Mouse (Mus musculus) mouse trophoblast stem cell (cell line): Measurements from ENCODE around the gene Arpp21.

Experiments
- in situ Hi-C, 2 experiments: fragments of 300-500 bp; cut with MseI, MboI; formaldehyde crosslinking; loops; 2 replicates in 1 of 2; 3 replicates in 1 of 2; pipeline ENCODE4 v1.15.1; 2025

Arpp21 gene

DNA sequence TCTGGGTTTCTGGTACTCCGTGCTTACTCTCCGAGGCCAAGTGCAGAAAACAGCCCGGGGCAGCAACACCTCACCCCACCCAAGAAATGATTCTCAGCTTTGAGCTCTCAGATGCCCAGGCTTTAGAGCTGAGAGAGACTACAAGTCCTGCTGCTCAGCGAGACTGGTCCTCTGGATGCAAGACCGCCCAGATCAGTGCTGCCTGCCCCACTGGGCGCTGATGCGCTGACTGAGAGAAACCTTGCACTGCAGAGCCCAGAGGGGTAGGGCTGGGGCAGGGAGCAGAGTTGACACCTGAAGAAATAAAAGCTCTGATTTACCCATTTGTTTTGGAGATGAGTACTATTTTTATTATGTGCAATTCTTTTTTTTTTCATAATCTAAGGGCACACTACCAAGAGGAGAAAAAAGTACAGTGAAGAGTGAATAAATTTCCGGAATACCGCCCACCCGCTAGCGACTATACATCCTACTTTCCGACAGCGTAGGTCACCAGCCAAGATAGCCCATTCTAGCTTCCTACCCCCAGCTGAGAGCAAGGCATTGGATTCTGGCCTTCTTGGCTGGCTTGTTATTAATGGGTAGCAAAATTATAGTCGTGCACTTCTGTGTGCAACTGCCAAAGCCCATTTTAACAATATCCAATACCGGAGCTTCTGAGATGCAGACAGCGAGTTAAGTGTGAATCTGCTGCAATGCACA, at the start of gene Arpp21:
TSS of gene Arpp21 (minus strand) at position 243 of the 702 bp plus-strand sequence.
- in situ Hi-C loops = no loop called here

DNA sequence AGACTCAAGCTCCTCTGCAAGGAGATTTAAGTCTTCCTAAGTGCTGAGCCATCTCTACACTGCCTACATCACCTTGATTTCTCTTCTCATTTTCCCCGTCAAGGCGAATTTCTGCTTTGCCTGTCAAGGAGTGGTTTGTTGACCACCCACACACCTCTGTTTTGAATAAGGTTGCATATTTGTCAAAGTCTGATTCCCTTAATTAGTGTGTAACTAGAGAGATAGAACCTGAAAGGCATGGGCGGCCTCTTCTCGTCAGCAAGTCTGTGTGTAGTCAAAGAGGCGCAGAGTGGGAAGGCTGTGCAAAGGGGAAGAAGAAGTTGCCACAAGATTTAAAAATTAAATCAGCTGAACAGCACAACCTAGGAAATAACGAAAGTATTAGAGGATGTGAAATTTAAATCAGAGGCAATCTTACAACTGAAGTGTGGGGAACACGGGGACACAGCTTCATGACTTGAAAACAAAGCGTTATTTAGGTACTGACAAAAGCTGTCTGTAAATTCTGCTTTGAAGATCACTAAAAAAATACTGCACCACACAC, 36.8 kb upstream of the Arpp21 start:
- in situ Hi-C loops = no loop called here

DNA sequence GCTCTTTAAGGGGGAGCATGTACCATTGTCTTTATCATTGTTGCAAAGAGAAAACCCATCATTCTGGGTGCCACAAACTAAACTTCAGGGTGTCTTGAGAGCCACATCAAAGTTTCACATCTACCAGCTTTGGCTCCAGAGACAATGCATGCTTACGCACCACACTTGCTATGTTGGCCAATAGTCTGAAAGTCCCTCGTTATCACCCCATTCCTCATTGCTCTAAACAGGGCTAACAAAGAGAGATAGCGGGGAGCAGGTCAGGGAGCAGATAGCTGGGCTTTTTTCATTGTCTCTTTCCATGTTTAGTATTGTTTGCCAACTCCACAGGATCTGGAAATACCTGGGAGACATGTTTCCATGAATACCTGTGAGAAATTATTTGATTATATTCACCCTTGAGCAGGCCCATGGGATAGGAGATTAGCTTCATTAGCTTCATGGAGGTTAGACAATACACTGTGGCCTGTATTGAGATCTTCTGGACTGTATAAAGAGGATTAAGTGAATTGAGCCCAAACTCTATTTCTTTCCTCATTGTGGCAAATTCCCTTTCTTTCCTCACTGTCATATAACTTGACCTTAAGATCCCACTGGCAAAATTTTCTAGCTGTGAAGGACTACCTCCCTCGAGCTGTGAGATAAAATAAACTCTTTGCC, 29.4 kb upstream of the Arpp21 start:
- in situ Hi-C loops = no loop called here

DNA sequence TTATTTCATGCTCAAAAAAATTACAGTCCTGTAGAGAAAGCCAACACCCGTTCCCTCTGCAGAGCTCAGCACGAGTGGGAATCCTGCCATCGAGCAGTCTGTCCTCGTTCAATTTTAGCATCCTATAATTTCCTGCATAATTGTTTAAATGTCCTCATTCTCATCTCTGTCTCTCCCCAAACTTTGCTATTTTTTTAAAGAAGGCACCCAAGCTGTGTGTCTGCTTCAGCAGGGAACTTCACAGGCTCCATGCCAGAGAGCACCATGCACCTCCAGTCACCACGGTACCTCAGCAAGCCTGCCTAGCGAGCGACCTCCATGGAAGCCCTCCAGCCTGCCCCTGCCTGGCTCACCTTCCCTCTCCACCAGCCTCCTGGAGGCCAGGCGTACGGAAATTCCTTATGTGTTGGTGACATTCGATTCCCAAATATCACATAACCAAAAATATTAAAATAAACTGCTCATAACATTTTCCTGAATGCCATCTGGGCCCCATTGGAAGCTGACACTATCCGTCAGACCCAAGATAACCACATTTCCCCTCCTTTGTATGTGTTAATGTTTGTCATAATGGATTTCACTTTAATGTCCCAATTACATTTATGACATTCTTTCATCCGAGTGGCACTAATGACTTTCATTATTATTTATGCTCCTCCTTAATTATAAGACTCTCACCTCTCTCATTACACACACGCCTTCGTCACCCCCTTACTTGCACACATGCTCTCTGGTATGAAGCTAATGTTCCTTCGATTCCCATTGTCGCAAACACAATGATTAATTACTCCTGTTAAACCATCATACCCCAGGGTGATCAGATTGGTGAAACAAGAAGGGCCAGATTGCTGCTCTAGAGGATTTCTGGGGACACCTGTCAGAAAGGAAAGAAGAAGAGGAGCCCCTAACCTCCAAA, 26.5 kb upstream of the Arpp21 start:
- in situ Hi-C loops = no loop called here

DNA sequence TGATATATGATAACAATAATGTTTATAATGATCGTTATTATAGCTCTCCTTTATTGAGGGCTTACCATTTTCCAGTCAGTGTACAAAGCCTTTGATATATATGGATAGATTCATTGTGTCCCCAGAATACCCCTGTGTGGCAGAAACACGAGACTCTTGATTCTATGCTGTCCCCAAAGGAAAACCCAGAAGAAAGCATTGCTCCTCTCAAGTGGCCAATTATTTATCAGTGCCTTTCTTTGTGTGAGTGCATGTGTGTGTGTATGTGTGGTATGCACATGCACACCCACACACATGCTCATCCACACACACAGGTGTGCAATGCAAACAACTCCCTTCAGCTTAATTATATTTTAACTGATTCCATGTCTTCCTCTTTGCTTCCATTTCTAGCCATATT, 25.8 kb upstream of the Arpp21 start:
- in situ Hi-C loops = no loop called here

DNA sequence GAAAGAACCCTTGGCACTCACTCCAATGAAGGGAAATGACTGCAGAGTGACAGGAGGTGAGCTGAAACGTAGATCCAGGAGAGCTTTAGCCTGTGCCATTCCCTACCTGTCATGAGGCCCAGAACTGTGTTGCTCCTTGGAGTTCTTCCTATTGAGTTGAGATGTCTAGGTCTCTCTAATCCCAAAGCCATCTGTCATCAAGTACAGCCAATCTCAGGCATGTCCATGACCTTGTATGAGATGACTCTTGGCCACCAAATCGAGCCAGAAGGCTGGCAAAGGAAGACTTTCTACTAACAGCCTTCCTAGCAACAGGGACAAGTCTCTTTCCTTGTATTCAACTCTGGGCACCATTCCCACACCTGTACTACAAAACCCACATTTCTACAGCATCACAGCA, 25.0 kb upstream of the Arpp21 start:
- in situ Hi-C loops = no loop called here

DNA sequence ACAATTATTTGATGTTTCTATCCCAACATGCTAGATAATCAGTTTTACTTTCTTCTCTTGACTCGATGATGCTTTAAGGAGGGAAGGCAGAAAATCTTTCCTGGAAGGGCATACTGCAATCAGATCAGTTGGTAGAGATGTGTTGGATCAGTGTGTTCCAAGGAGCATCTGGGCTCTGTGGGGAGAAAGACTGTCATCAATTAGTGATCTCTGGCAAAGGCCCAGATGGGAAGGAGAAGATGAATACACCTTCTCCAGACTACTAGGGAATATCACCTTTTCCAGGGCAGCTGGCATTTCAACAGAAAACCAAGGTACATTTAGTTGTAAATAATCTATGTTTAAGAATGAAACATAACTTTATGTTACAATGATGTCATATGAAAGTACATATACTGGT, 22.8 kb upstream of the Arpp21 start:
- in situ Hi-C loops = no loop called here

DNA sequence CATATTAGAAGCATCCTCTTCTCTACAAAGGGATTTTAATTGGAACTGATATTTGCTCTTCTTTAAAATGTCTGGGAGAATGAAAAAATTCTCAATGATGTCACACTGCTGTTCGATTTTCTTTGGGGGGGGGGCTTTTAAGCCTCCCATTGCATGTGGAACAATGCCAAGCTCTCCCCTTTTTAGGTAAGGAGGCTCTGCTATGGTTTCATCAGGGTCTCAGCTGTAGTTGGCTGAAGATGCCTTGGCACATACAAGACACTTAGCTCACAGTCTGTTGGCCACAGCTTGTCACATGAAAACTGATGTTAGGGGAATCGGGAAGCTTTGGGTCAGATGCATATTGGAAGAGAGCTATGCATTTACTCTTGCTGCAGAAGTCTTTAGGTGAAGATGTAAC, 20.2 kb upstream of the Arpp21 start:
- in situ Hi-C loops = no loop called here

DNA sequence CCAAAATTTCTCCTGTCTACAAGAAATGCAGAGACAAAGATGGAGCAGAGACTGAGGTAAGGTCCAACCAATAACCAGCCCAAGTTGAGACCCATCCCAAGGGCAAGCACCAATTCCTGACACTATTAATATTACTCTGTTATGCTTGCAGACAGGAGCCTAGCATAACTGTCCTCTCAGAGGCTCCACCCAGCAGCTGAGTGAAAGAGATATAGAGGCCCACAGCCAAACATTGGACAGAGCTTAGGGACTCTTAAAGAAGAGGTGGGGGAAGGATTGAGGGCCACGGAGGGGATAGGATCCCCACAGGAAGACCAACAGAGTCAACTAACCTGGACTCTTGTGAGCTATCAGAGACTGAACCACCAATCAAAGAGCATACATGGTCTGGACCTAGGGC, 18.0 kb upstream of the Arpp21 start:
- in situ Hi-C loops = no loop called here

DNA sequence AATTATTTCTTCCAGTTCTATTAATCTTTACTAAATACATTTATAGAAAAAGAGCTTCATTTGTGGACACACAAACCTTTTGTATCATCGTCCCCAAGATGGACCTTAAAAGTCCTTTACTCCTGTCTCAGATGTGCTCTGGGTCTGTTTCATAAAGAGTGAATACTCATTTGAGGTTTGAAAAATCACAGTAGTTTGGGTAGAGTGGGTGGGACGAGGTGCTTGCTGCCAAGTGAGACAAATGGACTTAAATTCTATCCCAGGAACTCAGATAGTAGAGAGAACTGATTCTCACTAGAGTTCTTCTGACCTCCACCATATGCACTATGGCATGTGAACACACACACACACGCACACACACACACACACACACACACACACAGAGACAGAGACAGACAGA, 16.1 kb upstream of the Arpp21 start:
- in situ Hi-C loops = no loop called here

DNA sequence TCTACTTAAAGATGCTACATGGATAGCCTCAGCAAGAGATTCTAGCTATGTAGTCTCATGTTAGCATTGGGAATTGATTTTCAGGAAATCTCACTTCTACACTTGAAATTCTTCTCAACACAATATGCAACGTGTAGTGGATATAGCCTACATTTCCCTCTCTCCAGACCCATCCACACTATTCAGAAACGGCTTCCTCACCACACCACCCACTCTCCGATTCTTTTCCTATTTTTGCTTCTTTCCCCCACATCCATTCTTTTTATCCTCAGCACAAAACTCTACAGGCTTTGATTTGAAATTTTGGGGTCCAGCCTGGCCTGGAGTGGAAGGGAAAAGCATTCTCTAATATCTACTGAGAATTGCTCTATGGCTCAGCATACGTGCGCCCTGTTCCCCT, 15.6 kb upstream of the Arpp21 start:
- in situ Hi-C loops = no loop called here

DNA sequence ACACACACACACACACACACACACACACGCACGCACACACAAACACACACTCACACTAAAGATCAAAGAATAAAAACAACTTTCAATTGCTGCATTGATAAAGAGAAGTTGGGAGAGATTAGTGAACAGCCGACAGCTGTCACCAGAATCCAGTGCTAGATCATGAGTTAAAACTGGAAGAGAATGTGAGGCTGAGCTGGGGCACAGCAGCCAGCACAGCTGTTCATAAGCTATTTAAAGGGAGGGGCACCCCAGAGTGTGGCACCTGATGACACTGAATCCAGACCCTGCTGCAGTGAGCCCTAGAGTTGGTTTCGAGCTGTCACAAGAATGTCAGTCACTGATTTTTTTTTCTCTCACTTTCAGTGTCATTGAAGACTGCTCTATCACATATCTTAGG, 14.0 kb upstream of the Arpp21 start:
- in situ Hi-C loops = no loop called here

DNA sequence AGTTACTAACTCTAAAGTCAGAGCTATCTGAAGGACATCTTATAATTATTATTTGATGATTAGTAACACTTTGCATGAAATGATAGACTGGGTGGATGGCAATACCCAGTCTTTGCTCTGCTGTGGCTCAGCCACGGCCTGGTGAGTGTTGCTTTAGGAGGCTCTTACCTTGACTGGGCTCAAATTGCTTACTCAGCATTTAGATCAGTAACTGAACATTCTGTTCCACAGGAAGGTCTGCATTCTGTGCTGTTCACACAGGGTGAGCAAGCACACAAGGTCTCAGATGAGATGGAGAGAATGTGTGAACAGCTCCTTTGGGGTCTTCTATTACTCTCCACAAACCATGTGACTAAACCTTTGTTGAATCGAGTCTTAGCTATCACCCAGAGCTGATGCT, 11.4 kb upstream of the Arpp21 start:
- in situ Hi-C loops = no loop called here

DNA sequence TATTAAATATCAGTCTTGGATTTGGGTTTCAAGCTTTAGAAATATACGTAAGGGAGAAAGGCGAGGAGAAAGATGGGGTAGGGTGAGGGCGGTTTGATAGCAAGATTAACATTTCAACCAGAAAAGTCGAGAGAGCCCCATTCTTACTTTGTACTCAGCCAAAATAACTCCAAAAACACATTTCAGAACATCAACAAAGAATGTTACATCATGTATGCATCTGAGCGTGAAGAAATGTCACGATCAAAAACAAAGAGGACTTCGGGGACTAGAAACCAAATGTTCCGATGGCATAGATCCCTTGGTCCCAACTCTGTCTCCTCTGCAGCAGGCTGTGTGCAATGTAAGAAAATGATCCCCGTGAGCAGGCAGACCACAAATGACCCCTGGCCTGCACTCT, 2.4 kb upstream of the Arpp21 start:
- in situ Hi-C loops = no loop called here

DNA sequence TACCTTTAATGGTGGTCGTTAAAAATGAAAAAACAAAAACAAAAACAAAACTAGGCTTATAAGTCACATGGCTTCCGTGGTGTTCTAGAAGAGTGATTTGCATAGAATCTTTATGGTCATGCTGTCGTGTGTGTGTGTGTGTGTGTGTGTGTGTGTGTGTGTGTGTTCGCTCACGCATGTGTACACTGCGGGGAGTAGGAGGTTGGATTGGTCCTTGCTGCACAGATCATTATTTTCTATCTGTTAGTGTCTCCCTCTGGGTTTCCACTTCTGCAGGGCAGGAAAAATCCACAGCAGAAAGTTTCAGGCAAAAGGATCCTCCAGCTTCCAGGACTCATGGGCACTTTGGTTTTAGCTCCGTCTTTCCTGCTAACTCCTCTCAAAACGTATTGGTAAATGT, 813 bp upstream of the Arpp21 start:
- in situ Hi-C loops = no loop called here

DNA sequence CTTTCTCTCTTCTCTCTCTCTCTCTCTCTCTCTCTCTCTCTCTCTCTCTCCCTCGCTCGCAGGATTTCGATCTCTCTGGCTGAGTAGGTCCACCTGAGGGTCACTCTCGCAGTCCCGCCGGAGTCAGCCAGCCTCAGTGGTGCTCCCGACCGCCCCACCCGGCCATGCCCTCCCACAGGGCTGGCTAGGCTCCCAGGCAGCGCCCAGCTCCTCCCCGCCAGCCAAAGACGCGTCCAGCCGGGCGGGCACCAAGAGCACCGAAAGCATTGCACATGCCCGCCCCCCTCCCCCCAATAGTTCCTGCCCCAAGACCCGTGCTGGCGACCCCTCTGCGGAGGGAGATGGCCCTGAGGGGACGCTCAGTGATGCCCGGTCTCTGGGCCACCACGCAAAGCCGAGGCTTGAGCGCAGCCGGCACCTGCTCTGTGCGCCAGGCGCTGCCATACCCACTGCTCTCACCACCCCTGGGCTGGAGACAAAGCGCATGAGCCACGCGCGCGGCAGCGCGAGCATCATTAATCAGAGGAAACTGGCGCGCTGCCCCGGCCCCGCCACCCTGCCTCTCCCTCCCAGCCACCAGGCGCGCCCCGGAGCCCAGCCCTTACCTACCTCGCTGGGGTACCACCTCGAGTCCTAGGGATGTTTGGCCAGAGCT, 570 bp downstream of the Arpp21 start:
- in situ Hi-C loops = no loop called here

DNA sequence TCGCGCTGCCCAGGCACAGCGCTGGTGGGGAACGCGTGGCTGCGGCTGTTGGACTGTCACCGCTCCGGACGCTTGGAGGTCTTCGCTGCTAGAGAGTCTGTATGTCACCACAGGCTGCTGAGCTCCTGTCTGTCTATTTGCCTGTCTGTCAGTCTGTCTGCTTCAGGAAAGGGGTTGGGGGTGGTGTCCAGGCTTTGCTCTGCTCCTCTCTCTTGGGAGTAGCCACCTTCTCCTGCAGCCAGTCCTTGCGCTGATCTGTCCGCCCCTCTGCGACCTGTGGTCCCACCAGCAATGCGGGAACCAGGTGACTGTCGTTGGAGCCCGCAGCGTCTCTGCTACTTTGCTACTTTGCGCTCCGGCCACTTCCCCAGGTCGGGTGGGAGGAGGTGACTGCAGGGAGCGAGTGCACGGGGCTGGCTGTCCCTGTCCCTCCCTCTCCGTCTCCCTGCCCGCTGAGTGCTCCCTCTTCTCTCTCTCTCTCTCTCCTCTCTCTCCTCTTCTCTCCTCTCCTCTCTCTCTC, 1.2 kb downstream of the Arpp21 start:
- in situ Hi-C loops = no loop called here

DNA sequence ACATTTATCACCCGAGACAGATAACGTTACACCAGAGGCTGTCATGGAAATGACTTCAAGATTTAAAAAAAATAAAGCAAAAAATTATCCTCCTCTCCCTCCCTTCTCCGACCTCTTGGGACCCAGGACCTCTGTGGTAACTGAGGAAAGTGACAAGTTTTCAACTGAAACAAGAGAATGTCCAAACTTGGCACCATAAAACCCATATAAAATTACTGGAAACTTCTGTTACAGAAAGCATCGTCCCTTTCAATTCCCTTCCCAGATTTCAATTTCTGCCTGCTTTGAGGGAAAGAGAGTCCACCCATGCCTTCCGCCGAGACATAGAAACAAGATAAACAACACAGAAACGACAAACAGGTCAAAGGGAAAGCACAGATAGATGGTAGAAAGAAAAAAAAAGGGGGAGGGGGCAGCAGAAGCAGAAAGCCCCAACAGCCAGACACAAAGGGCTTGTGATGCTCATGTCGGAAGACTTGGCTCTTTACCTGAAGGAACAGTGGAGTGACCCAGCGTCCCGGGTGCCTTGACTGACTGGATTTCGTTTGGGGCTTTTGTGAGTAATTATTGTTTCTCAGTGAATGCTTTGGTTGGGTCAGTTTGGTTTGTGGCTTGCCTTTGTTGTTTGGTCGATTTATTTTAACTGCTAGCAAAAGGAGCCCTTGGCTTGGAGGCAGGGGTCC, 1.8 kb downstream of the Arpp21 start:
- in situ Hi-C loops = no loop called here

DNA sequence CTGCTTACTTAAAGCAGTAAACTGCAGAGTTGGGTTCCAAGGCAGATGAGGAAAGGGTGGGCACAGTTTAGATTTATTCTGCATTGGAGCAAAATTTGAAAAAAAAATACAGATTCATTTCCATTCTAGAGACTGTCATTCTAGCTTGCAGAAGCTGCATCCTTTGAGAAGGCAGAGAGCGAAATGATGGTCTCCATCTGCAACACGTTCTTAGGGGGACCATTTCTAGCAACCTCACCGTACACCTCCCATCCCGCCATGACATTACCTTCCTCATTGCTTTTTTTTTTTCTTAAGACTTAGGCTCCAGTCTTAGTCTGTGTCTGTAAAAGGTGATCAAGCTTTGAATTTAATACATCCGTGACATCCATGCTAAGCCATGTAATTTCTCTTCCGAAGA, 2.4 kb downstream of the Arpp21 start:
- in situ Hi-C loops = no loop called here

DNA sequence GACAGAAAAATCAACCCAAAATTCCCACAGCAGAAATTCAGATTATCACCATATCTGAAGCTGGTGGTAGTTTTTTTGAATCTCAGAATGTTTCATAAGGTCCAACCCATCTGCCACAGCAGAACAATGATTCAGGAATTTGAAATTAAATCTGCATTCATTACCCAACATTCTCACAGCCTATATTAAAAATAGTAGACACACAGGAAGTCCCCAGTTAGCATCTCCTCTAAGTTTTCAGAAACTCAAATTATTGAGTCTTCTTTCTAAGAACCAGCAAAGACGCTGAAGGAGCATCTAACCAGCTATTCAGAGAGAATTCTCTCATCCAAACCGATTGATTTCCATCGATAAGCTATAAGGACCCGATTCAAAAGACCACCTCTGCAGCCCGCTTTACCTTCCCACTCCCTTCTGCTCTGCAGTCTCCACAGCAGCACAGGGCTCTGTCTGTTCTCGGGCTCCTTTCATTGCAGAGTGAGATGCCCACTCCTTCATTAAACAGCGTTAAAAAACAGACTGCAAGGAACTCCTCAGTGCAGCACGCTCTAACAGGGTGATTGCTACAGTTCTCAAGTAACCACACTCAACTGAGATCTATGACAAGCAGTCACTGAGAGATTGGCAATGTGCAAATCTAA, 3.7 kb downstream of the Arpp21 start:
- in situ Hi-C loops = no loop called here

DNA sequence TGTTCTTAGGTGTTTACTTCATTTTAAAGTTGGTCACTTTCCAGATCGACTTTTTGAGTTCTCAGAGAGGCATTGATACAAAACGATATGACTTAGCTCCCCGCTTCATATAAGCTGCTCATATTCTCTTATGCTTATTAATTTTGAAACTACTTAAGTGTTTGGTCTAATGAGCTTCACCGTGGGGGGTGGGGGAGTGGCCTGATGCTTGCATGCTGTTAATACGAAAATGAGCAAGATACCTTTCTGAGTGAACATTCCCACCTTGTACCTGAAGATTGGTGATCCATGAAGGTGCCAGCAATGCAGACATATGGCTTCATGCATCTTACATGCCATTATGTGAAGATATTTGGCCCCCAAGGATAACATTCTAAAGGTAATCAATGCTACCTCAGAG, 4.4 kb downstream of the Arpp21 start:
- in situ Hi-C loops = no loop called here
